Mouse (Mus musculus) naive thymus-derived CD4-positive, alpha-beta T cell, adult 2 months (primary cell): ENCODE data around the gene Zfp384.
"Not testable (repeated sequence)": the region's sequence is repeated elsewhere in the genome, so short reads cannot be mapped to it uniquely, and the experiment has no call there.

Experiments used
- DNase-seq: peaks from one replicate; pipeline ENCODE4 v3.0.0-alpha.2; 2011; ENCODE audit warnings: low read depth

The Zfp384 gene

DNA sequence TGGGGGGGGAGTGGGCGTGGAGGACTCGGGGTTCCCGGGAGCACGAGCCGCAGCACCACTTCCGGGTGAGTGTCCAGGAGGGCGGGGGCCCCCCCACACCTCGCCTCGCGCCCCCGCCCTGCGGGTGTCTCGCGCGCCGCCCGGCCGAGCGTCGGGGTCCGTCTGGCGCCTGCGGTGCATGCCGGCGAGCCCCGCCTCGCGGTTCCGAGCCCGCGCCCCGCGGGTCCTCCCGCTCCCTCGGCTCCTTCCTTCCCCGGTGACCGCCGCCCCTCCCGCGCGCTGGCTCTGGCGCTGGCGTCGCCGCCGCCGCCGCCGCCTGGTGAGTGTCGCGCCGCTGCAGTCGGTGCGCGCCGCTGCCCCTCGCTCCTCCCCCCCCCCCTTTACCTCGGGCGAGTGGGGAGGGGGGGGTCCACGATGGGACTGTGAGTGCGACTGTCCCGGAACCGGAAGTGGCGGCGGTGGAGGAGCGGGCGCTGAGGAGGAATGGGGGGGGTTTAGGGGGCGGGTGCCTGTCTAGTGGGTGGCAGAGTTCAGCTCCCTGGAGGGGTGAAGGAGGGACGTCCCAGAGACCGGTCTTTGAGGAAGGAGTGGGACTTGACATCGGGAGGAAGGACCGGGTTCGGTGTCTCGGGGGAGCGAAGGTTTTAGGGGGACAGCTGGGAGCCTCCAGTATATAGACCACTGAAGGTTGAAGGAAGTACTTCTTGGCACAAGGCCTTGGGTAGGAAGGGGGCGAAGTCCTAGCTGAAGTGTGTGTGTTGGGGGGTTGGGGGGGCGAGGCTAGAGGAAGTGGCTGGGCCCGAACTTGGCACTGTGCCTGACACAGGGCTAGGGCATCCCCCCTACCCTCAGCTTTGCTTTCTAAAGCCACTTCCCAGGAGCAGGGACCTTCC is 482 bp downstream of the Zfp384 start:
- peak; percentile 89 for DNase-seq

DNA sequence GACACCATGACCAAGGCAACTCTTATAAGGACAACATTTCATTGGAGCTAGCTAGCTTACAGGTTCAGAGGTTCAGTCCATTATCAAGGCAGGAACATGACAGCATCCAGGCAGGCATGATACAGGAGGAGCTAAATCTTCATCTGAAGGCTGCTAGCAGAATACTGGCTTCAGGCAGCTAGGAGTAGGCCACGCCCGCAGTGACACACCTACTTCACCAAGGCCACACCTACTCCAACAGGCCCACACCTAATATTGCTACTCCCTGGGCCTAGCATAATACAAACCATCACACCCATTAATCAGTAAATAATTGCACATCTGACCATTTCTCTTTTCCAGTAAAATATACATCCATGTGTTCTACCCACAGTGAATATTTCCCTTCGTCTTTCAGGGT is 8.7 kb downstream of the Zfp384 start:
- no peak for DNase-seq

DNA sequence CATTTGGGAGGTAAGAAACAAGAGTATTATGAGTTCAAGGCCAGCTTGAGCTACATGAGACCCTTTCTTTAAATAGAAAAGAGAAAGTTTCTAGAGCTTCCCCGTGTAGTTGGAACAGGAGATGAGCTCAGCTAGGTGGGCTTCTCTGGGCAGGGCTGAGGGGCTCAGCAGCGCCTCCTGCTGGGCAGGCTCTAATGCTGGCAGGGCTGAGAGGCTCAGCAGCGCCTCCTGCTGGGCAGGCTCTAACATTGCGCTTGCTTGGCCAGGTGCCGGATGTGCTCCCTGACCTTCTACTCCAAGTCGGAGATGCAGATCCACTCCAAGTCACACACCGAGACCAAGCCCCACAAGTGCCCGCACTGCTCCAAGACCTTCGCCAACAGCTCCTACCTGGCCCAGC is 21.6 kb downstream of the Zfp384 start:
- DNase-seq: peak; percentile 86

DNA sequence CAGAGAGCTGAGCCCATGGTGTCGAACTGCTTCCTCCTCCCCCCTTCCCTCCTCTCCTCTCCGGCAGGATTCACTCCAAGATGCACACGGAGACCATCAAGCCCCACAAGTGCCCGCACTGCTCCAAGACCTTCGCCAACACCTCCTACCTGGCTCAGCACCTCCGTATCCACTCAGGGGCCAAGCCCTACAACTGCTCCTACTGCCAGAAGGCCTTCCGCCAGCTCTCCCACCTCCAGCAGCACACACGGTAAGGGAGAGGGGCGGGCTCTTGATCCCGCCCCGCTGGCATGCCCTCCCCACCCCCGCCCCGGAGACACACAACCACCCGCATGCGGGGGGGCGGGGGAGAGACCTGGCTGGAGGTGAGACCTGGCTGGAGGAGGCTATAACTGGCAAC is 22.7 kb downstream of the Zfp384 start:
- DNase-seq: no peak

DNA sequence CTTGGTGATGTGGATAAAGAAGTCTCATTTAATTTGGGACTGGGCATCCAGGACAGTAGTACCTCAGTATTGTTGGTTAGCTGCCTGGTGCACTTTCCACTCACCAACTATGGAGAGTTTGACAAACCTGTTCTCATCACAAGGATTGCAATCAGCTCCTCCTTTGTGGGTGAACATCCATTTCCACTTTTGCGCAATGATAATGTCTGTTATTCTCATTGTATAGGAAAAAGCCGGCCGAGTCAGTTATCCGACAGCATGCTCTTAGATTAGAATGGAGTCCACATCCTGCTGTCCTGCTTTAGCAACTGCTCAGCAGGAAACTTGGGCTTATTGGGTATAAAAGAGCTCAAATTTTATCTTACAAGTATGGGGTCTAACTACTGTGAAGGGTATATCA is 29.7 kb downstream of the Zfp384 start:
- no peak for DNase-seq

DNA sequence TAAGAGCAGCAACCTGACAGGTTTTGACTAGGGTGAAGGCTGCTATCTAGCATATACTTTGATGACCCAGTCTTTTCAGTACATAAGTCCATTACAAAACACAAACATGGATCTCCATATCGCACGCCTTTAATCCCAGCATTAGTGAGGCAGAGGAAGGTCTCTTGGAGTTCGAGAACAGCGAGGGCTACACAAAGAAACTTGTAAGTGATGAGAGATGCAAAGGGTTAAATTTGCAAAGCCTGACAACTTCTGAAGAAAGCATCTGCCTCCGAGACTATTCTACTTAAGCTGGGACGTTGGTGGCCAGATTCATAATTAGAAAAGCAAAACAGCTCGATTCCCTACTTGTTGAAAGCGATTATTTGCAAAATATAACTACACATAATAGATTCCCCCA is 30.2 kb downstream of the Zfp384 start:
- DNase-seq: no peak

DNA sequence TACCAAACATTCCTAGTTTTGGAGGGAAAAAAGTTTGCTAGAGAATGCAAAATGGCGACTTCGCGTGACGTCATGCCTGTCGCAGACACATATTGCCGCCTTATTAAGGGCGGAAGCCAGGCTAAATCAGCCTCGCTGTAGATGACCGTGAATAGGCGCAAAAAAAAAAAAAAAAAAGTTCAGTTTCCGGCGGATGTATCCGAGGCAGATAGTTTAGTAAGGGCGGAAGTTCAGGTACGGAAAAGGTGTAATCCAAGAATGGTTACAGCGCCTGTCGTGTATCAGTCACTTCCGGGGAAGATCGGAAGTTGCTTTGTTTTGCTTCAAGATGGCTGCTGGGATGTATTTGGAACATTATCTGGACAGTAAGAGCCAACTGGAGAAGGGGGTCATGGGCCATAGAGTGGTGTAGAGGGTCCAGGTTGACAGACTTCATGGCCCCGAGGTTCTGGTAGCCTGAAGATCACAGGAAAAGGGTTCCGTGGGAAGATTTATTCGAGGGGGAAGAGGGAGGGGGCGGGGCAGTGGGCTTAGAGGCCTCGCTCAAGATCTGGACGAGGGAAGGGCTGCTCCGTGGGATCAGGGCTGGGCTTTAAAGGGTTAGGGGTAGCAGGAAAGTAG is 30.7 kb downstream of the Zfp384 start, which contains the start of gene Ing4:
Ing4 (plus strand) TSS at position 228 of the 621 bp plus-strand sequence.
- peak; percentile 97 for DNase-seq

DNA sequence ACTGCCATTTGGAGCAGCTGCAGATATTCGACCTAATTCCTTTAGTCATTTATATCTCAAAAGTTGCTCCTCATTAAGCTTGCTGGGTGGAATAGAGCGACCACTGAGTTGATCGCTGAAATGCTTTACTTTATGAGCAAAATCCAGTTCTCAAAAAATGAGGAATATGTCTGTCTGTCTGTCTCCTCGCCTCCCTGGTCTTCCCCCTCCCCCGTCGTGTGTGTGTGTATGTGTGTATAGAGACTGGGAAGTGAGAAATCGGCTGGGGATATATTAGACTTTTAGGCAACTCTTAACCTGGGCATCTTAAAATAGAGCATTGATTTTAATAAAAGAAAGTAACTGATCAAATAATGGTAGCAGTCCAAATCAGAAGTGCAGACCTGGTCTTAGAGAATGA is 31.3 kb downstream of the Zfp384 start:
- DNase-seq: no peak

DNA sequence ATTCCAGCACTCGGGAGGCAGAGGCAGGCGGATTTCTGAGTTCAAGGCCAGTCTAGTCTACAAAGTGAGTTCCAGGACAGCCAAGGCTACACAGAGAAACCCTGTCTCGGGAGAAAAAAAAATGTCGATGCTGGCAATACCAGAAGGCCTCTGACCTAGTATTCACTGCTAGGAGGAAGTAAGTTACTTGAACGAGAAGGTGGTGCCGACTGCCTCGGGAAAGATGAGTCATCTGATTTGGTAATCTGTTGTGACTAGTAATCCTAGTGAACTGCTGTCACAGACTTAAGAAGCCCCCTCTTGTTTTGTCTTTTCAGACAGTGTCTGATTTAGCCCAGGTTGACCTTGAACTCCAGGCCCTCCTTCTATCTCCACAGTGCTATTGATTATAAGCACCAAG is 32.1 kb downstream of the Zfp384 start:
- DNase-seq: no peak

DNA sequence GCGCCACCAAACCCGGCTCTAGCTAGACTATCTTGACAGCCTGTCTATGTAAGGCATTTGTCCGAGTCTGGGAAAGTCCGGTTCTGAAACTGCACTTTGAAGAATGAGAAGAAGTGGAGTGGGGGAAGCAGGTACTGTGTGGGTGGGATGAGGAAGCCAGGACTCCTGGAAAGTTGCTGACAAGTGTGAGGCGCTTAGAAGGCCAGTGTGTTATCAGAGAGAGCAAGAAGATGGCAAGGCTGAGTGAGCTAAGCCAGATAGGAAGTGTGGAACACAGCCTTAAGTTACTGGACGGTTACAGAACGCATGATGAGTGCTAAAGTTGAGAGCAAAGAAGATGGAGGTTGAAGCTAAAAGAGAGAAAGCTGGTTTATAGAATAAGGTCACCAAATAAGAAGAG is 33.1 kb downstream of the Zfp384 start:
- no peak for DNase-seq

DNA sequence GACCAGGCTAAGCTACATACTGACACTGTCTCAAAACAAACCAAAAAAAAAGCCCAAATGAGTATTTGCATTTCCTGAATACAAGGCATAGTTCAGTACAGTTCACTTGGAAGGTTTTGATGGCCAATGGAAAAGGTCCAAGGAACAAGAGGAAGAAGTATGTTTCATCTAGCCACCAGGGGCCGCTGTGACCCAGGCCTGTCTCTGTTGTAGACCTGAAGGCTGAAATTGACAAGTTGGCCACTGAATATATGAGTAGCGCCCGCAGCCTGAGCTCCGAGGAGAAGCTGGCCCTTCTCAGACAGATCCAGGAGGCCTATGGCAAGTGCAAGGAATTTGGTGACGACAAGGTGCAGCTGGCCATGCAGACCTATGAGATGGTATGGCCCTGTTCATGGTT is 37.7 kb downstream of the Zfp384 start:
- DNase-seq: peak; percentile 86

DNA sequence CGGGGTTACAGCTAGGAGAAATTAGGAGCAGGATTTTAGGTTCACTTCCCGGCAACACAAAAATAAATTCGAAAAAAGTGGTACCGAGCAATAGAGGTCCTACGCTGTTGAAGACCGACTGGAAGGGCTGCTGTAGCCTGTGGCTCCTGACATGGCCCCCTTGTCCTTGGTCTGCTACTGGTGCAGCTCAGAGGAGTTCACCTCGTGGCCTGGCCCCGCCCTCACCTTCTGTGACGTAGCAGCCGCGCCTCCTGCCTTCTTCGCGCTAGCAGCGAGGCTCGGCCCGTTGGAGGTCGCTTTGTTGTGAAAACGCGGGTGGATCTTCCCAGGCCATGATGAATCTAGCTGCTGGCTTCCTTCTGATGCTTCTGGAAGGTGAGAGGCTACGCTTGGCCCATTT is 40.7 kb downstream of the Zfp384 start, which contains the start of gene Acrbp:
Acrbp (plus strand) TSS at position 12 of the 400 bp plus-strand sequence.
- no peak for DNase-seq

DNA sequence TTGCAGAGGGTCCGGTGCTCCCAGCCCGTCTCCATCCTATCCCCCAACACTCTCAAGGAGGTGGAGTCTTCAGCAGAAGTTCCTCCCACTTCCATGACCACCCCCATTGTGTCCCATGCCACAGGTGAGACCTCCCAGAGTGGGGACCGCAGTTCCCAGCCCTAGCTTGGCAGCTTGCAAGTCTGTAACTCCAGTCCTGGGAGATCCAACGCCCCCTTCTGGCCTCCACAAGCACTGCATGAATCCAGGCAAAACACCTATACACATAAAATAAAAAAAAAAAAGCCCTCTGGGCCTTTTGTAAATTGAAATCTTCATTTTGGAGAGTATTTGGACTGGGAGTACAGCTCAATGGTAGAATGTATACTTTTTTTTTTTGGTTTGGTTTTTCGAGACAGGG is 42.3 kb downstream of the Zfp384 start:
- DNase-seq: peak; percentile 56

DNA sequence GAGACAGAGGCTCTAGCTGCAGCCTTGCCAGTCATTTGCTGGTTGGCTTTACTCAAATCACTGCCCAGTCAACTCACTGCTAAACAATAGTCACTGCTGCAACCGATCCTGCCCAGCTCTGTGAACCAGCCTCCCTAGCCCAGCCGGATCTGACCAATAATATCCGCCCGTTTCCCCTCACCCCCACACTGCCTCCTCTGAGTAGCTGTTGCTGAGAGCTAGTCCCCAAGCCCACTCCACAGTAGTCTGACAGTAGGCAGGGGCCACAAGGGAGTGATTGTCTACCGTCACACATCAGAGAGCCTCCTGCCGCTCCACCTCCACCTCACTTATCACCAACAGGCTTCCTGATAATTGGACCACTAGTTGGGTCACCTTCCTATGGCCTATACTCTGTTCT is 52.5 kb downstream of the Zfp384 start:
- no peak for DNase-seq

DNA sequence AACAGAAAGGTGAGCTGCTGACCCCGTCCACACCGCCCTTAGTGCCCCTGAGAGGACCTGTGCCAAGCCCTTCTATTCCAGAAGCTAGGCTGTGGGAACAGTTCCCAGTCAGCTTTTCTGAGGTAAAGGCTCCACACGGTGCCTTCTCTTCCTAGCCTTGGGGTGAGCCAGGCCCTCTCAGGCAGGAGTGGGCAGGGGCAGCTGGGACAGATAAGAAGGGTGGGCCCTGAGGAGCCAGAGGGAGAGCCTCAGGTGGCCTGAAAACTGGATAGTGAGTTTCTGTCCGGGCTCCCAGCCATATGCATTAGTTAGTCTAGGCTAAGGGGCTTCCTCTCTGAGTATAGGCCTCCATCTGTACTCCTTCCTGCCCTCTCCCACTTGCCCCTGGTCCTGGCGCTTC is 53.6 kb downstream of the Zfp384 start:
- DNase-seq: no peak

DNA sequence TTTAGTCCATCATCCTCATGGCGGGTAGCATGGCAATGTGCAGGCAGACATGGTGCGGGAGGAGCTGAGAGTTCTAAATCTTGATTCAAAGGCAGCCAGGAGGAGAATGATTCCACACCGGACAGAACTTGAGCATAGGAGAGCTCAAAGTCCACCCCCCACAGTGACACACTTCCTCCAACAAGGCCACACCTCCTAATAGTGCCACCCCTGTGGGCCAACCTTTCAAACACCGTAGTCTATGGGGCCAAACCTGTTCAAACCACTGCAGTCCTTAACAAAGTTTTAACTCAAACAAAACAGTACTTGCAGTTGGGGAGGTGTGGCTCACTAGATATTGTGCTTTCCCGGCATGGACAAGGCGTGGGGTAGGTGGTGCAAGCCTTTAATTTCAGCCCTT is 55.0 kb downstream of the Zfp384 start:
- DNase-seq: no peak

DNA sequence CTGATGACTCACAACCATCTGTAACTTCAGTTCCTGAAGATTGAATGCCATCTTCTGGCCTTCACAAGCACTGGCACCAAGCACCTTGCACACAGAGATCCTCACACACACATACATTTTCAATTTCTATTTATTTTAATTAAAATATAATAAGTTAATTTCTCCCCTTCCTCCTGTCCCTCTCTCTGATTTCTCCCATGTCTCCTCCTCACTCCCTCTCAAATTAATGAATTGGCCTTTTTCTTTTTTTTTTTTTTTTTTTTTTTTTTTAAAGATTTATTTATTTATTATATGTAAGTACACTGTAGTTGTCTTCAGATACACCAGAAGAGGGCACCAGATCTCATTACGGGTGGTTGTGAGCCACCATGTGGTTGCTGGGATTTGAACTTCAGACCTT is 56.3 kb downstream of the Zfp384 start:
- DNase-seq: not testable (repeated sequence)

DNA sequence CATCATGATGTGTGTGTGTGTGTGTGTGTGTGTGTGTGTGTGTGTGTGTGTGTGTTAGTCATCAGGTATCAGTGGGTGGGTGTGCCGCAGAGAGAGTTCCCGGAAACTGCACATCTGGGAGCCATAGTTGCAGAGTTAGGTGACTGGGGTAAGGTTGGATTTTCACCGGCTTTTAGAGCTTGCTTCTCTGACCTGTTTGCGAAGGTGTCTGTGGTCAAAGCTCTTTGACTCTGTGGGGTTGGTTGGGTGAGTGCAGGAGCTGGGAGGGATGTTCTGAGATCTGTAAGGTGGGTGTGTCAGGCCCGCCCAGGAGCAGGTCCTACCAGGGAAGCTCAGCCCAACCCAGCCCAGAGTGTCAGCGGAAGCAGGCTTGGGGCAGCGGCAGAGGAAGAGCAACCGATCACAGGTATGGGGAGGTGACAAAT is 58.6 kb downstream of the Zfp384 start, which contains the start of gene Lpar5:
Lpar5 (plus strand) TSS at position 350 of the 425 bp plus-strand sequence.
- DNase-seq: peak; percentile 53

DNA sequence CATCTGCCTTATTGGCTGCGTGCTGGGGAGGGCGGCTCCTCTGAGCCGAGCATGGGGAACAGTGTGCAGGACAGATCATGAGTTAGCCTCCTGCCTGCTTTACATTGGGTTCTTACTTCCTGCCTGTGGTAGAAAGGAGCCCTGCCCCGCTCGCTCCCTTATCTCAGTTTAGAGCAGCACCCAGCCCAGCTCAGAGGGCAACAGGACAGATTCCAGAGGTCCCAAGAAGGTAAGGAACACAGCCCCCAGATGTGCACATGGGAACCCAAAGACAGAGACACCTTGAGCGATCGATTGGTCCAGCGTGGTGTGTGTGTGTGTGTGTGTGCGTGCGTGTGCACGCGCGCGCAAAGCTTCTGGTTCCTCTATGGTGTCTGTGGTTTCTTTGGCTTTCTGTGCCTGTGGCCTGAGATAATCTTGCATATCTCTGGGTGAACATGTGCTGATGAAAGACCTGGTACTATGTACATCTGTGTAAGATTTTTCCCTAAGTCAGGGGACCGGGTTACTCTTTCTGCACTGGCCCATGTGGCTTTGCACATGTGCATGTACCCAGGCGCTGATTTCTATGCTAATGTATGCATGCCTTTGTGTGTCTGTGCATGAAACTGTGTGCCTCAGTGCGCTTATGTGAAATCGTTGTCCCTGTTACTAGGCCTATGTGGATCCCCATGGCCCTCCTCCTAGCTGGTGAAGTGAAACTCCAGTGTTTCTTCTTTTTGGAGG is 62.4 kb downstream of the Zfp384 start:
- DNase-seq: peak; percentile 79

DNA sequence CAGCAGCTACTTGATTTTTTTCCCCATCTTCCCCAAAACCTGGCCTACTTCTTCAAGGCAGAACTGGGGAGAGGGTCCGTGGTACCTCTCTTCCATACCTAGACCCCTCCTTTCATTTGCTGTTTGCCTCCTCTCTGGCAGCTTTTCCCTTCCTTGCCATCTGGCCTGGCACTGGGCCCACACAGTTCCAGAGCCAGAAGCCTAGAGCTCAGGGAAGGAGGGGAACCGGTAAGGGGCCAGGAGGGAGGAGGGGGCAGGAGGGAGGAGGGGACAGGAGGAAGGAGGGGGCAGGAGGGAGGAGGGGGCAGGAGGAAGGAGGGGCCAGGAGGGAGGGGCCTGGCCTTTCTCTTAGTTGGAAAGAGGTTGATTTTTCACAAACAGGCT is 62.9 kb downstream of the Zfp384 start:
- no peak for DNase-seq

DNA sequence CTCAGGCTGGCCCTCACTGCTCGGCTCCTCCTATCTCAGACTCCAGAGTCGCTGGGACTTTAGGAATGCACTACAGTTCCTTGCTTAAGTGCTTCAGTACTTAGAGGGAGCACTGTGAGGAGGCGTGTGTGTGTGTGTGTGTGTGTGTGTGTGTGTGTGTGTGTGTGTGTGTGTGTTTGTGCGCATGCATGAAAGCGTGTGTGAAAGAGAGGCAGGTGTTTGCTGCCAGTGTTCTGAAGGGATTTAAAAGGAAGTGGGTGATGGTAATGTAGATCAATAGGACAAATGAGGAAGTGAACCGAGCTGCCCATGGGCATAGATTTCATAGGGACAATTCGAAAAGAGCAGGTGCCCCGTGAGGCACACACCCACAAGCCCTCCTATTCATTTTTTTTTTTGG is 64.9 kb downstream of the Zfp384 start:
- DNase-seq: peak; percentile 70

DNA sequence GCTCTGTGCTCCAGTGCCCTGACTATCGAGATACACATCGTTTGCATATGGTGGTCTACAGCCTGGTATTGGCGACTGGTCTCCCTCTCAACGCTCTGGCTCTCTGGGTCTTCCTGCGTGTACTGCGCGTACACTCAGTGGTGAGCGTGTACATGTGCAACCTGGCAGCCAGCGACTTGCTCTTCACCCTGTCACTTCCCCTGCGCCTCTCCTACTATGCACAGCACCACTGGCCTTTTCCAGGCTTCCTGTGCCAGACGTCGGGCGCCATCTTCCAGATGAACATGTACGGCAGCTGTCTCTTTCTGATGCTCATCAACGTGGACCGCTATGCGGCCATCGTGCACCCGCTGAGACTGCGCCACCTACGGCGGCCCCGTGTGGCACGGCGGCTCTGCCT is 72.4 kb downstream of the Zfp384 start:
- no peak for DNase-seq
